Mouse (Mus musculus) forebrain, embryonic 13.5 days (tissue): ENCODE data around the gene Wnt4. TPM values are rescaled to one million over a fixed set of nuclear protein-coding genes. Genes with fewer than 3 reads are reported as not detected.

Source experiments
- ATAC-seq: fragments of 200-750 bp; cut with Nextera tagmentation; 2 replicates; pipeline ENCODE4 v1.8.0; 2017
- H3K27ac ChIP-seq: fragments of 300-500 bp; sonication (generic); 2 replicates; pipeline ENCODE4 v1.5.1; 2015; ENCODE audit warnings: inconsistent platforms, mild to moderate bottlenecking, moderate library complexity
- H3K27me3 ChIP-seq: fragments of 300-500 bp; sonication (generic); 2 replicates; pipeline ENCODE4 v1.6.1; 2015; ENCODE audit warnings: mild to moderate bottlenecking, inconsistent platforms
- H3K36me3 ChIP-seq: fragments of 300-500 bp; sonication (generic); 2 replicates; pipeline ENCODE4 v1.6.1; 2015; ENCODE audit warnings: mild to moderate bottlenecking, inconsistent platforms; ENCODE audit not compliant: poor library complexity, severe bottlenecking
- H3K4me1 ChIP-seq: fragments of 300-500 bp; sonication (generic); 2 replicates; pipeline ENCODE4 v1.6.1; 2015; ENCODE audit warnings: inconsistent platforms
- H3K4me2 ChIP-seq: fragments of 300-500 bp; sonication (generic); 2 replicates; pipeline ENCODE4 v1.6.1; 2015; ENCODE audit warnings: inconsistent platforms, mild to moderate bottlenecking, moderate library complexity
- H3K4me3 ChIP-seq: fragments of 300-500 bp; sonication (generic); 2 replicates; pipeline ENCODE4 v1.5.1; 2015; ENCODE audit warnings: mild to moderate bottlenecking, inconsistent platforms
- H3K9ac ChIP-seq: fragments of 300-500 bp; sonication (generic); 2 replicates; pipeline ENCODE4 v1.6.1; 2015; ENCODE audit warnings: mild to moderate bottlenecking, inconsistent platforms
- H3K9me3 ChIP-seq: fragments of 300-500 bp; sonication (generic); replicated peaks from 2 replicates; pipeline ENCODE4 v1.6.1; 2016; ENCODE audit warnings: inconsistent platforms
- whole genome bisulfite sequencing: fragments of 180-500 bp; shearing (Covaris S2); methylation state at CpG from one replicate; pipeline ENCODE4 v1.1.7; 2015; 5-methylcytosine and 5-hydroxymethylcytosine counted together
- polyA plus RNA-seq: library from polyadenylated mRNA; unstranded; fragments of >200 nt; fragmentation: Nextera tagmentation; extraction: Ambion mirVana; gene quantifications from 2 replicates; pipeline ENCODE4 v1.2.1, GENCODE M21; 2015

Wnt4 gene
- polyA plus RNA-seq, 1 experiment from 2014 or later = 0.30 TPM

DNA sequence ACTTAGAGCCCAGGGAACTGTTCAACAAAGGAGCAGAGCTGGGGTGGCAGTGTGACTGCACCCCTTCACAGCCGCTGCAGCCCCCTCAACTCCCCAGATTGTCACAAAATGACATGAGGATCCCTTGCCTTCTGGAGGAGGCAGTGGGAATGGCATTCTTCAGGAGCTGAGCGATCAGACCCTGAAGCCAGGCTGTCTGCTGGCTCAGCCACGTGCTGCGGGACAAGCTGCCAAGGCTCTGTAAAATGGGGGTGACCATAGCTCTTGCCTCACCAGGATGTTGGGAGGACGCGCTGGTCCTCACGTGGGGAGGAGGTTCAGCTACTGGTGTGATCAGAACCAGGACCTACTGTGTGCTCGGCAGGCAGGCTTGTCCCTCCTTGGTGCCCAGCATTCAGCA is 17.7 kb downstream of the Wnt4 start:
- no peaks in the 10 kb centered on the region for H3K4me1 ChIP-seq
- H3K27ac ChIP-seq = no peak overlapping the region
- no peaks in the 10 kb centered on the region for H3K27me3 ChIP-seq
- H3K9ac ChIP-seq = no peak overlapping the region
- no peaks in the 10 kb centered on the region for H3K36me3 ChIP-seq
- H3K4me3 ChIP-seq = no peak overlapping the region
- ATAC-seq = no peak
- 86% methylated on average over 8 of the region's 8 CpGs for WGBS
- no peak overlapping the region for H3K4me2 ChIP-seq
- no peaks in the 10 kb centered on the region for H3K9me3 ChIP-seq

DNA sequence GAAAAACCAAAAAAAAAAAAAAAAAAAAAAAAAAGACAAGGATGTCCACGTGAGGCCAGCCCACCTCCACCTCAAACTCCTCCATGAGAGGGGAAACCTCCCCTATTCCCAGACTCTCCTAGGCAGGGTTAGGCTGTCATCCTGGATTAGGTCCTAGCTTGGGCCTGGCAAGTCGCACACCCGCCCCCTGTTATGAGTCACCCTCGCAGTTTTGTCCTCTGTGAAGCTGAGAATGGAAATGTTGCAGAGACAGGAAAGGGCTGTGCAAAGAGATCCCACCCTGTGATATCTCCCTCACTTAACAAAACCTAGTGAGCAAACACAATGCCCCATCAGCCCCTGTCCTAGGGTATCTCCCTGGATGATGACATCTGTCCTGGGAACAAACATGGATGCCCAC is 20.3 kb downstream of the Wnt4 start:
- Histone ChIP-seq H3K4me3 (no peak overlapping the region), H3K9ac (no peak overlapping the region), H3K4me2 (no peak overlapping the region), H3K27me3 (no peaks in the 10 kb centered on the region), H3K36me3 (no peaks in the 10 kb centered on the region), H3K9me3 (no peaks in the 10 kb centered on the region), H3K27ac (no peak overlapping the region), H3K4me1 (peaks cover 16% of the 10 kb centered on the region)
- 94% methylated on average over 3 of the region's 4 CpGs for WGBS
- ATAC-seq = no peak

DNA sequence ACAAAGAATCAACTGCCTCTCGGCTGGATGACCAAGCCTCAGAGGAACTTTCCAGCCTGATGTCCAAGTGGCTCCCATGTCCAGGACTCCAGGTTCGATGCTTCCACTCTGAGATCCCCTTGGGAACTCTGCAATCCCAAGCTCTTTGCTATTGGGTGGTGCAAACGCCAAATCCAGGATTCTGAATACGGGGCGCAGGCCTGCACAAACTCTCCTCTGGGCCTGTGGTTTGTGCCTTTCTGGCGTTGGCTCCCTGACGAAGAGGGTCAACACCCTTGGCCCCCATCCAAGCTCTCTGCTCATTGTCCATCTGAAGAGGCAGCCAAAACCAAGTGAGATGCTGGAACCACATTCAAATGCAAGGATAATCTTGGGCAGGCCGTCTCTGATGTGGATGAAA is 21.1 kb downstream of the Wnt4 start:
- H3K9me3 ChIP-seq = no peaks in the 10 kb centered on the region
- no peak overlapping the region for H3K4me3 ChIP-seq
- WGBS = 81% methylated on average over 8 of the region's 8 CpGs
- H3K9ac ChIP-seq = no peak overlapping the region
- H3K36me3 ChIP-seq = no peaks in the 10 kb centered on the region
- no peaks in the 10 kb centered on the region for H3K27me3 ChIP-seq
- ATAC-seq = no peak
- H3K4me1 ChIP-seq = peaks cover 19% of the 10 kb centered on the region
- no peak overlapping the region for H3K4me2 ChIP-seq
- no peak overlapping the region for H3K27ac ChIP-seq

DNA sequence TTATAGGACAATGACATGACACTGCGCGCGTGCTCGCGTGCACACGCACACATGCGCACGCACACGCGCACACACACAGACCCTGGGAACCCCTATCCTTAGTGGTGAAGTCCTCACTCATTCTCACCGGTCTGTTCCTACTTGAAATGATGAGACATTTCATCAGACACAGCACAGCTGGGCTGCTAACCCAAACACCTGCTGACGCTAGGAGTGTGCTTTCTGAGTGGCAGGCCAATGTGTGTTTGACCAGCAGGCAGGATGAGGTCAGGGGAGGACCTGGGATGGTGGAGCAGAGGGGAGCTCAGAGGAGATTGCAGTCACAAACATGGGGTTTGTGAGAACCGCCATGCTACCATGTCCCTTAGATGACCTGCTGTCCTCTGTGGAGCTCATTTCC is 22.9 kb downstream of the Wnt4 start:
- no peak overlapping the region for H3K27ac ChIP-seq
- peaks cover 19% of the 10 kb centered on the region for H3K4me1 ChIP-seq
- no peak overlapping the region for H3K4me3 ChIP-seq
- H3K27me3 ChIP-seq = no peaks in the 10 kb centered on the region
- H3K36me3 ChIP-seq = no peaks in the 10 kb centered on the region
- ATAC-seq = no peak
- WGBS = 94% methylated on average over 13 of the region's 13 CpGs
- no peak overlapping the region for H3K4me2 ChIP-seq
- no peak overlapping the region for H3K9ac ChIP-seq
- no peaks in the 10 kb centered on the region for H3K9me3 ChIP-seq

DNA sequence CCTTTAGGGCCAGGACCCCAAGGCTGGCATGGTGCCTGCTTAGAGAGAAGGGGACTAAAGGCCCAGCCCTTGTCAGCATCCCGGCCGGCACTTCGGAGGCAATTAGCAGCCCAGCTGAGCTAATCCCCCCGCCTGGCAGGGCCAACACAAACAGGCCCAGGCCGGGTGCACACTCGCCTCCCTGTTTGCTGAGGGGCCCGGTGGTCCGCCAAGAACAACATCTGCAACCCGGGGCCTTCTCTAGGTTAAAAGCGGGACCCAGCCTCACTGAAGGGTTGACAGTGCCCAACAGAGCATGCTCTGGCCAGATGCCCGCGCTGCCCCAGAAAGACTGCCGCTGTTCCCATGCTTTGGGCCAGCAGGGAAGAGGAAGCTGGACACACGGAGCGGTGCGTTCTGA is 24.3 kb downstream of the Wnt4 start:
- Histone ChIP-seq H3K27ac (peak overlapping the region; percentile 54), H3K4me3 (no peak overlapping the region), H3K4me2 (no peak overlapping the region), H3K9ac (peak overlapping the region; percentile 30; the same call in 1 of the 2 replicates), H3K9me3 (no peaks in the 10 kb centered on the region), H3K4me1 (peaks cover 19% of the 10 kb centered on the region), H3K36me3 (no peaks in the 10 kb centered on the region), H3K27me3 (no peaks in the 10 kb centered on the region)
- peak; percentile 75 for ATAC-seq
- WGBS = 28% methylated on average over 16 of the region's 16 CpGs

DNA sequence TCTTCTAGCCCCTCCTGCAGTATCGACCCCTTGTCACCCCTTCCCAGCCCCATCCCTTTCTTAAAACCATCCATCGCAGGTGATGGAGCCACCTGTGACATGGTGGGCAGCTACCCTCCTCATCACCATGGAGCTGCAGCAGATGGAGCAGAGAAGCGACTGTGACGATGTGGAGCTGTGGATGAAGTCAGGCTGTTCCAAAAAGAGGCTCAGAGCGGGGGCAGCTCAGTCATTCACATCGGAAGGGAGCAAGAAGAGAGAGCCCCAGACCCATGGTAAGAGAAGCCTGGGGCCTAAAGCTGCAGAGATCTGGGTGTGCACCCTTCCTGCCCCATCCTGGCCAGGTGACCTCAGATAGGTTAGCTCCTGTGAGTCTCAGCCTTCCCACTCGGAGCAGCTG is 26.8 kb downstream of the Wnt4 start:
- Histone ChIP-seq H3K9ac (no peak overlapping the region), H3K27me3 (no peaks in the 10 kb centered on the region), H3K4me1 (peaks cover 30% of the 10 kb centered on the region), H3K27ac (no peak overlapping the region), H3K4me3 (no peak overlapping the region), H3K9me3 (no peaks in the 10 kb centered on the region), H3K36me3 (no peaks in the 10 kb centered on the region), H3K4me2 (no peak overlapping the region)
- ATAC-seq = no peak
- WGBS = 93% methylated on average over 7 of the region's 7 CpGs

DNA sequence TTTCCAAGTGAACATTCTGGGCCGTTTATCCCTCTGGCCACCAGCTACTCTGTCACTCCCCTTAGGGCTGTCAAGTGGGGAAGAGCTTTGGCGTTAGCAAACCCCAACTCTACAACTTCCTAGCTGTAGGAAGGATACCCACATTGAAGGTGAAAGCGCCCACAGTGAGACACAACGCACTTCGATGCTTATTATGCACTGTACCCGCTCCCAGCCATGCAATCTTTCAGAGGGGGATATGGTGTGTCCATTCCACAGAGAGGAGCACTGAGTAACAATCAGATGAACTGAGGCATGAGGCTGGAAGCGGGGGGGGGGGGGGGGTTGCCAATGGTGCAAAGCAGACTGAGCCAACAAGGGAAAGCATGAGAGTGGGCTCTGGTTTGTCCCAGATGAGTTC is 27.8 kb downstream of the Wnt4 start:
- H3K4me3 ChIP-seq = no peak overlapping the region
- no peak overlapping the region for H3K9ac ChIP-seq
- ATAC-seq = no peak
- 90% methylated on average over 7 of the region's 7 CpGs for WGBS
- H3K27ac ChIP-seq = no peak overlapping the region
- H3K9me3 ChIP-seq = no peaks in the 10 kb centered on the region
- no peak overlapping the region for H3K4me2 ChIP-seq
- H3K27me3 ChIP-seq = no peaks in the 10 kb centered on the region
- no peaks in the 10 kb centered on the region for H3K36me3 ChIP-seq
- peaks cover 30% of the 10 kb centered on the region for H3K4me1 ChIP-seq

DNA sequence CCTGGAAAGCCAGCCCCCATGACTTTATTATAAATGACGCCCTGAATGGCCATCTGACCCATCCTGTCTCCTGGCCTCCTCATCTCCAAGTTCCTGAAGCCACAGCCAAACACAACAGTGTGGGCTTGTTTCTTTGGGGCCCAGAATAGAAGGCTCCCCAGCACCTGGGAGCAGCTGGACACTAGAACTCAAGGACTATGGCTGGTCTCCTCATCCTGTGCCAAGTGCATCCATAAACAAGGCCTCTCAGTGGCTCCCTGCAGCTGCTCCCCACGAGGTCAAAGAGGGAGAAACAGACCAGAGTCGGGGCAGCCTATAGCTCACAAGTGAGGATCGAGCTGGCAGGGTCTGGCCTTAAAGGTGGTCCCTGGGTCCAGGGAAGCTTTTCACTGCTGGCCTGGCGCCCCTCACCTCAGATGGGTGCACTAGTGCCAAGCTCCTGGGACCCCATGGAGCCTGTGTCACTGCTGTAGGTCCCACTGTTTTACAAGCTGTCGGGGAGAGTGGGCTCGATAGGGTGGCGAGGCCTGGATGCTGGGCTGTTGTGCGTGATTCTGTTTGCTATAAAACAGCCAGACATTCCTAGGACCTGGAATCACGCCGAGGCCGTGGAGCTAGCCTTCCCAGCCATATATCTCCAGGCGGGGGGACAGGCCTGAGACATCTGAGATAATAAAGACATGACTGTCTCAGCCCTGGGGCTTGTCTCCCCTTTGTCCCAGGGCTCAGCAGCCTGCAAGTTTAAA is 28.7 kb downstream of the Wnt4 start:
- no peaks in the 10 kb centered on the region for H3K27me3 ChIP-seq
- no peaks in the 10 kb centered on the region for H3K36me3 ChIP-seq
- no peak overlapping the region for H3K4me3 ChIP-seq
- H3K9ac ChIP-seq = 0 out of 2 replicates have a peak overlapping the region, but pooled peaks have one; percentile 5
- peaks cover 30% of the 10 kb centered on the region for H3K4me1 ChIP-seq
- H3K4me2 ChIP-seq = no peak overlapping the region
- 83% methylated on average over 13 of the region's 13 CpGs for WGBS
- H3K9me3 ChIP-seq = no peaks in the 10 kb centered on the region
- H3K27ac ChIP-seq = no peak overlapping the region
- no peak for ATAC-seq

DNA sequence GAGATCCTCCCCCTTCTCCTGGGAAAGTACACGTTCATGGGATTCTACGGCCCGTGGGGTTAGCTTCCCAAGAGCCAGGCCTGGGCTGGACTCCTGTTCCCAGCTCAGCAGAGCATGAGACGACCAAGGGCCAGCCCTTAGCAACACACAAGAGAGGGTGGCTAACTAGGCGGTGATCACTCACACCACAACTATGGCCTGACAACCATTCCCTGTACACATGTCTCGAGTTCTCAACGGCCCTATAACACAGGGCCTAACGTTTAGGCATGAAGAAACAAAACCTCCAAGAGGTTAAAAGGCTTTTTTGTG is 29.2 kb downstream of the Wnt4 start:
- H3K36me3 ChIP-seq = no peaks in the 10 kb centered on the region
- no peak overlapping the region for H3K27ac ChIP-seq
- ATAC-seq = no peak
- H3K9ac ChIP-seq = 0 out of 2 replicates have a peak overlapping the region, but pooled peaks have one; percentile 5
- H3K27me3 ChIP-seq = no peaks in the 10 kb centered on the region
- H3K4me1 ChIP-seq = peaks cover 25% of the 10 kb centered on the region
- no peak overlapping the region for H3K4me3 ChIP-seq
- 72% methylated on average over 8 of the region's 8 CpGs for WGBS
- H3K4me2 ChIP-seq = no peak overlapping the region
- H3K9me3 ChIP-seq = no peaks in the 10 kb centered on the region

DNA sequence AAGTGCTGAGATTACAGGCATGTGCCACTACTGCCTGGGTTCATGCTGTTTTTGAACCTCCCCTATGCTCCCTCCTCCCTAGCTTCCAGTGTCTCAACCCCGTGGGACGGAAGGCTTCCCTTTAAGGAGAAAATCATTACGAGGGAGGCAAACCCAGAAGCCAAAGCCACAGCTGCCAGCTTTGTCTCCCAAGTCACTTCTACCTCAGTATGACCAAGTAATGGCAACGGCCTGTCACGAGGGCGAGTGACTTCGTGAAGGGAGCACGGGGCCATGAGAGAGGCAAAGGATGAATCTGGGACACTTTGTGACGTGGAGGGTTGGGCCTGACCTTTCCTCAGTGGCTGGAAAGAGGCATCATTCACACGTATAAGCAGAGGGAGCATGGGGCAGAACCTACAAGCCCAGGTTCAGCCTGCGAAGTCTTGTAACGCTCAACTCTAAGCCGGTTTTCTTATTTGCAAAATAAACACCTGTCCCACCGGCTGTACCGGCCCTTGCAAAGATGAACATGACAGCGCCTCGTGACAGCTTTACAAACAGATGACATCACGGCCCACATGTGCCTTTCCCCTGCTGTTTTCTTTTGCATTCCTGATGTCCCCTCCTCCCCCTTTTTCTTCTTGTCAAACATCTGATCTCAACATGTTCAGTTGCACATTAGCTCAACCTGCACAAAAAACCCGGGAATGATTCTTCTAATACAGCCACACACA is 29.9 kb downstream of the Wnt4 start:
- no peak overlapping the region for H3K4me3 ChIP-seq
- H3K4me1 ChIP-seq = peaks cover 19% of the 10 kb centered on the region
- no peak overlapping the region for H3K4me2 ChIP-seq
- peak overlapping the region; percentile 44; the same call in 1 of the 2 replicates for H3K27ac ChIP-seq
- no peaks in the 10 kb centered on the region for H3K36me3 ChIP-seq
- no peaks in the 10 kb centered on the region for H3K27me3 ChIP-seq
- peak overlapping the region; percentile 26; the same call in 1 of the 2 replicates for H3K9ac ChIP-seq
- WGBS = 80% methylated on average over 19 of the region's 19 CpGs
- no peaks in the 10 kb centered on the region for H3K9me3 ChIP-seq
- ATAC-seq = no peak

DNA sequence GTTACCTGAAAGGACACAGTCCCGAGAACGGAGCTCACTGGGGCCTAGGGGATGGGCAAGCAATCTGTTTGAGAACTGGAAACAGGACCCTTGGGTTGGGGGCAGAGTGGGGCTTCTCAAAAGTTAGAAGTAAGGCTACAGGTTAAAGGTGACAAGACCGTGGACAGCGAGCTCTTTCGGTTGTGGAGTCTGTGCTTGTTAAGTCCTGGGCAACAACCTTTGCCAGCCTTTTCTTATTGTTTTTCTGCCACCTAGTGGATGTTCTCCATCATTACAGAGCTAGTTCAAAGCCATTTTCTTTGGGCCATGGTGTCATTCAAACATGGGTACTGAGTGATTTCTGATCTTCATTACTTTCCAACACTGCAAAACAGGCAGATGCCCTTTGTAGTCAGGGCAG is 31.1 kb downstream of the Wnt4 start:
- WGBS = 60% methylated on average over 5 of the region's 5 CpGs
- ATAC-seq = no peak

DNA sequence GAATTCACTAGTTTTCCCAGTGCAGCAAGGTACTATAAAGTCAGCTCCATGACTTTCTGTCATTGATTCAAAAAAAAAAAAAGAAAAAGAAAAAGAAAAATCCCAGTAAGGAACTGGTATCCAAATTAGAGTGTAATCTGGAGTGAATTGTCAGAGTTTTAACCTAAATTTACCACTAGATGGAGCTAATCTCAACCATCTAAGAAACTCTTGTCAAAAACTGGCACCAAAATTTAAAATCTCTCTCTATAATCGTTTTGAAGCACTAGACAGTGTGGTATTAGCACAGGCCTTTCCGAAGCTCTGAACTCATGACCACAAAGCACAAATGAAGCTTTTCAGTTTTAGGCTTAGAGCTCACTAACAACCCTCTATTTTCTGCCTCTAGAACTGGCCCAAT is 36.2 kb downstream of the Wnt4 start:
- 64% methylated on average over 2 of the region's 2 CpGs for WGBS
- ATAC-seq = no peak

More for the DNA sequence above, 31.1 kb downstream of the Wnt4 start:
- Histone ChIP-seq H3K4me2 (no peak overlapping the region), H3K4me3 (no peak overlapping the region), H3K4me1 (peaks cover 11% of the 10 kb centered on the region), H3K27ac (no peak overlapping the region), H3K9ac (no peak overlapping the region), H3K27me3 (no peaks in the 10 kb centered on the region), H3K9me3 (no peaks in the 10 kb centered on the region), H3K36me3 (no peaks in the 10 kb centered on the region)

More for the DNA sequence above, 36.2 kb downstream of the Wnt4 start:
- H3K9ac ChIP-seq = no peak overlapping the region
- no peaks in the 10 kb centered on the region for H3K9me3 ChIP-seq
- no peak overlapping the region for H3K27ac ChIP-seq
- no peaks in the 10 kb centered on the region for H3K27me3 ChIP-seq
- H3K4me3 ChIP-seq = no peak overlapping the region
- H3K4me1 ChIP-seq = no peaks in the 10 kb centered on the region
- H3K4me2 ChIP-seq = no peak overlapping the region
- peaks cover 23% of the 10 kb centered on the region for H3K36me3 ChIP-seq
